Mouse (Mus musculus) liver, postnatal 0 days (tissue): Measurements from ENCODE around the gene Asic4. TPM values are rescaled to one million over a fixed set of nuclear protein-coding genes. Genes with fewer than 3 reads are reported as not detected.
A peak's percentile ranks its signal among the peaks of the same experiment; 100 is the strongest.

Source experiments
- ATAC-seq: fragments of 200-750 bp; cut with Nextera tagmentation; 2 replicates; pipeline ENCODE4 v1.8.0; 2017; ENCODE audit warnings: mild to moderate bottlenecking, moderate library complexity
- DNase-seq: peaks from one replicate; pipeline ENCODE4 v3.0.0-alpha.2; 2016
- H3K27ac ChIP-seq: fragments of 300-500 bp; sonication (generic); 2 replicates; pipeline ENCODE4 v1.5.1; 2014; ENCODE audit warnings: antibody characterized with exemption, moderate library complexity, mild to moderate bottlenecking, low read depth
- H3K27me3 ChIP-seq: fragments of 300-500 bp; sonication (generic); 2 replicates; pipeline ENCODE4 v1.6.1; 2014; ENCODE audit warnings: low read length, control low read depth, mixed read lengths; ENCODE audit not compliant: insufficient read depth
- H3K36me3 ChIP-seq: fragments of 300-500 bp; sonication (generic); replicated peaks from 2 replicates; pipeline ENCODE4 v1.6.1; 2014; ENCODE audit warnings: mild to moderate bottlenecking, control low read depth, low read length, moderate library complexity, mixed read lengths; ENCODE audit not compliant: insufficient read depth
- H3K4me1 ChIP-seq: fragments of 300-500 bp; sonication (generic); 2 replicates; pipeline ENCODE4 v1.6.1; 2014; ENCODE audit warnings: antibody characterized with exemption, mild to moderate bottlenecking, control low read depth; ENCODE audit not compliant: insufficient read depth
- H3K4me2 ChIP-seq: fragments of 300-500 bp; sonication (generic); 2 replicates; pipeline ENCODE4 v1.6.1; 2014; ENCODE audit warnings: low read depth, mild to moderate bottlenecking, low read length, moderate library complexity, mixed read lengths
- H3K4me3 ChIP-seq: fragments of 300-500 bp; sonication (generic); 2 replicates; pipeline ENCODE4 v1.5.1; 2014; ENCODE audit warnings: low read depth, low read length
- H3K9ac ChIP-seq: fragments of 300-500 bp; sonication (generic); replicated peaks from 2 replicates; pipeline ENCODE4 v1.6.1; 2014; ENCODE audit warnings: mild to moderate bottlenecking, moderate library complexity
- H3K9me3 ChIP-seq: fragments of 300-500 bp; sonication (generic); 2 replicates; pipeline ENCODE4 v1.6.1; 2016; ENCODE audit warnings: mild to moderate bottlenecking, control low read depth, low read length, mixed read lengths
- CTCF ChIP-seq: sonication (generic); IDR thresholded peaks from 2 replicates; pipeline ENCODE4 v1.5.1; 2016; ENCODE audit warnings: antibody characterized with exemption, low read depth
- EP300 ChIP-seq: IDR thresholded peaks from 2 replicates; pipeline ENCODE4 v1.6.1; 2016; ENCODE audit warnings: antibody characterized with exemption, low read depth, mild to moderate bottlenecking
- WGBS: fragments of 180-500 bp; shearing (Covaris S2); extraction: QIAGEN DNeasy Blood & Tissue Kit; methylation state at CpG from one replicate; pipeline ENCODE4 v1.1.7; 2014; ENCODE audit not compliant: insufficient replicate concordance; 5-methylcytosine and 5-hydroxymethylcytosine counted together
- polyA plus RNA-seq: library from polyadenylated mRNA; unstranded; fragments of >200 nt; fragmentation: Nextera tagmentation; extraction: Ambion mirVana; gene quantifications from 2 replicates; pipeline ENCODE4 v1.2.1, GENCODE M21; 2015

The Asic4 gene
- polyA plus RNA-seq, 1 experiment from 2014 or later = not detected

GRCm38 (mm10) chr1:75490785-75491551, 40.7 kb downstream of the Asic4 start:
- H3K4me3 ChIP-seq = no peak overlapping the region
- H3K9me3 ChIP-seq = no peaks in the 10 kb centered on the region
- no peak overlapping the region for H3K9ac ChIP-seq
- WGBS = 87% methylated on average over 34 of the region's 34 CpGs
- peaks cover 35% of the 10 kb centered on the region for H3K27me3 ChIP-seq
- no peaks in the 10 kb centered on the region for H3K4me1 ChIP-seq
- H3K36me3 ChIP-seq = no peaks in the 10 kb centered on the region
- no peak overlapping the region for H3K27ac ChIP-seq
- no peak for ATAC-seq
- no peak overlapping the region for H3K4me2 ChIP-seq
- no peak for DNase-seq
- TF ChIP-seq CTCF = no peak
- no peak for TF ChIP-seq EP300

GRCm38 (mm10) chr1:75492579-75493170, 42.4 kb downstream of the Asic4 start:
- no peak overlapping the region for H3K4me3 ChIP-seq
- no peak overlapping the region for H3K9ac ChIP-seq
- no peak for TF ChIP-seq EP300
- no peak for TF ChIP-seq CTCF
- H3K27me3 ChIP-seq = peaks cover 18% of the 10 kb centered on the region
- H3K27ac ChIP-seq = no peak overlapping the region
- no peaks in the 10 kb centered on the region for H3K9me3 ChIP-seq
- no peaks in the 10 kb centered on the region for H3K4me1 ChIP-seq
- no peak for ATAC-seq
- DNase-seq = no peak
- H3K4me2 ChIP-seq = no peak overlapping the region
- WGBS = 63% methylated on average over 24 of the region's 24 CpGs
- no peaks in the 10 kb centered on the region for H3K36me3 ChIP-seq

GRCm38 (mm10) chr1:75494878-75495548, 44.8 kb downstream of the Asic4 start:
- DNase-seq (no peak), ATAC-seq (0 out of 2 replicates have a peak, but pooled peaks have one; percentile 35)
- H3K27ac ChIP-seq = no peak overlapping the region
- WGBS = 67% methylated on average over 12 of the region's 12 CpGs
- no peak overlapping the region for H3K9ac ChIP-seq
- no peaks in the 10 kb centered on the region for H3K9me3 ChIP-seq
- H3K27me3 ChIP-seq = no peaks in the 10 kb centered on the region
- H3K4me2 ChIP-seq = no peak overlapping the region
- H3K4me1 ChIP-seq = no peaks in the 10 kb centered on the region
- TF ChIP-seq CTCF (peak; percentile 70), EP300 (no peak)
- no peaks in the 10 kb centered on the region for H3K36me3 ChIP-seq
- H3K4me3 ChIP-seq = no peak overlapping the region

- WGBS = 73% methylated on average over 4 of the region's 4 CpGs
- H3K36me3 ChIP-seq = no peaks in the 10 kb centered on the region
Observed at GRCm38 (mm10) chr1:75498897-75499296, 48.7 kb downstream of the Asic4 start.

GRCm38 (mm10) chr1:75499441-75499840, 49.2 kb downstream of the Asic4 start:
- H3K9ac ChIP-seq = no peak overlapping the region
- H3K4me1 ChIP-seq = no peaks in the 10 kb centered on the region
- H3K4me2 ChIP-seq = no peak overlapping the region
- no peaks in the 10 kb centered on the region for H3K9me3 ChIP-seq
- H3K36me3 ChIP-seq = no peaks in the 10 kb centered on the region
- no peak overlapping the region for H3K27ac ChIP-seq
- peak; percentile 54 for TF ChIP-seq CTCF
- no peak for TF ChIP-seq EP300
- H3K4me3 ChIP-seq = no peak overlapping the region
- H3K27me3 ChIP-seq = peaks cover 8% of the 10 kb centered on the region; the same call in 1 of the 2 replicates
- DNase-seq = no peak
- ATAC-seq = no peak
- 65% methylated on average over 7 of the region's 7 CpGs for WGBS

More at GRCm38 (mm10) chr1:75498897-75499296, 48.7 kb downstream of the Asic4 start:
- H3K27ac ChIP-seq = no peak overlapping the region
- peaks cover 7% of the 10 kb centered on the region; the same call in 1 of the 2 replicates for H3K27me3 ChIP-seq
- no peak overlapping the region for H3K9ac ChIP-seq
- DNase-seq = no peak
- TF ChIP-seq EP300 (no peak), CTCF (no peak)
- H3K4me2 ChIP-seq = no peak overlapping the region
- H3K9me3 ChIP-seq = no peaks in the 10 kb centered on the region
- ATAC-seq = no peak
- no peak overlapping the region for H3K4me3 ChIP-seq
- H3K4me1 ChIP-seq = no peaks in the 10 kb centered on the region

GRCm38 (mm10) chr1:75501905-75502304, 51.7 kb downstream of the Asic4 start:
- WGBS = 88% methylated on average over 9 of the region's 9 CpGs
- TF ChIP-seq EP300 (no peak), CTCF (no peak)
- no peak overlapping the region for H3K27ac ChIP-seq

More at GRCm38 (mm10) chr1:75501905-75502304, 51.7 kb downstream of the Asic4 start:
- Histone ChIP-seq H3K4me3 (no peak overlapping the region), H3K9ac (no peak overlapping the region), H3K27me3 (peaks cover 31% of the 10 kb centered on the region), H3K4me1 (no peaks in the 10 kb centered on the region; the same call in 1 of the 2 replicates), H3K9me3 (no peaks in the 10 kb centered on the region), H3K36me3 (no peaks in the 10 kb centered on the region), H3K4me2 (no peak overlapping the region)
- DNase-seq = no peak
- no peak for ATAC-seq
